10 mouse cellular contexts compared by ENCODE assay signal in genomic region chr4:57137371-57138092, GRCm38 (mm10).
DNase-seq lines count a peak whose midpoint lies in the region.
"Had no signal": no experiment of that assay in that cellular context is flagged by ENCODE, and none has a peak within 500 bp of the region (broad histone marks: within the 10 kb centered on the region; RNA-seq: fewer than 3 reads in every experiment).

No protein-coding gene starts in this region.

- peak; percentile 35 for DNase-seq in cerebellum, adult 8-10 months
- DNase-seq in cerebellum, adult 18-20 months = no peak
- DNase-seq in lung, postnatal 10 days = peak; percentile 6
- DNase-seq in lung, postnatal 25 days (ENCODE audit: low spot score) = no peak
- peak; percentile 66 for DNase-seq in kidney, postnatal 10 days
- DNase-seq in right cerebral cortex, postnatal 14 days = no peak
- DNase-seq in frontal cortex, postnatal 14 days (ENCODE audit: low spot score in 2 of 2) = no peak
- DNase-seq: gastrocnemius, postnatal 25 days; lung, postnatal 14 days; thymus, postnatal 14 days had no signal

Comparison
In these comparisons a context has a peak if more than half of its experiments do, and no peak if none do; other contexts are left out.
1. DNase-seq: peak in cerebellum, adult 8-10 months (single experiment), lung, postnatal 10 days (single experiment) and kidney, postnatal 10 days (single experiment); none in cerebellum, adult 18-20 months (0 of 2), lung, postnatal 25 days (single experiment), right cerebral cortex, postnatal 14 days (single experiment) and frontal cortex, postnatal 14 days (0 of 2).